Mouse (Mus musculus): Measurements from ENCODE around the gene Myd88. TPM values are rescaled to one million over a fixed set of nuclear protein-coding genes. Genes with fewer than 3 reads are reported as not detected.
"Not testable (repeated sequence)": the region's sequence is repeated elsewhere in the genome, so short reads cannot be mapped to it uniquely, and the experiment has no call there.

Gene Myd88
- polyA plus RNA-seq, 1 experiment = 27.0 TPM

DNA sequence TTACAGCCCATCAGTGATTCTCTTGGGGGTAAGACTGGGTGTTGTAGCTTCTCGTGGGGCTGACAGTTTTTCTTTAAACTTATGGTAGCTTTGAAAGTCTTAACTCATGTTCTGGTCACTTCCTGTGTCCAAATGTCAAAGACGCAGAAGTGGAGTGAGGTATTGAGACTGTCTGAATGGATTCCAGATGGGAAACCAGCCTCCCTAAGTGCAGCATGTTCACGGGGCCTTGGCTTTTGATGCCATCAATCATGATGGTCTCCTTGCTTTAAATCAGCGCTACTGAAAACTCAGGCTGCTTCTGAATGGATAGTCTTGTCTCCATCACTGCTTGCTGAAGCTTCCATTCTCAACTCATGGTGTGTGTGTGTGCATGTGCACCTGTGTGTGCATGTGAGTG, 30.0 kb upstream of the Myd88 start:
- no peaks in the 10 kb centered on the region for H3K4me1 ChIP-seq (ENCODE audit: control insufficient read depth, insufficient read depth, insufficient read length)
- no peaks in the 10 kb centered on the region for H3K36me3 ChIP-seq (ENCODE audit: control insufficient read depth, insufficient read depth, low read length)
- H3K27ac ChIP-seq (ENCODE audit: insufficient read depth, low read length) = no peak overlapping the region
- H3K4me3 ChIP-seq (ENCODE audit: extremely low read depth, insufficient read depth, insufficient read length) = no peak overlapping the region
- no peaks in the 10 kb centered on the region for H3K27me3 ChIP-seq (ENCODE audit: control insufficient read depth, insufficient read depth, low read length)
- DNase-seq (ENCODE audit: low read depth in 1 of 2, low spot score in 2 of 2) = no peak
- TF ChIP-seq CTCF (IDR thresholded peaks at IDR 0.05; ENCODE audit: extremely low read depth, insufficient read depth, insufficient read length, insufficient replicate concordance) = no peak
- TF ChIP-seq POLR2A (IDR thresholded peaks at IDR 0.05; ENCODE audit: low read depth, low read length) = no peak
- WGBS = 87% methylated on average over 4 of the region's 4 CpGs

DNA sequence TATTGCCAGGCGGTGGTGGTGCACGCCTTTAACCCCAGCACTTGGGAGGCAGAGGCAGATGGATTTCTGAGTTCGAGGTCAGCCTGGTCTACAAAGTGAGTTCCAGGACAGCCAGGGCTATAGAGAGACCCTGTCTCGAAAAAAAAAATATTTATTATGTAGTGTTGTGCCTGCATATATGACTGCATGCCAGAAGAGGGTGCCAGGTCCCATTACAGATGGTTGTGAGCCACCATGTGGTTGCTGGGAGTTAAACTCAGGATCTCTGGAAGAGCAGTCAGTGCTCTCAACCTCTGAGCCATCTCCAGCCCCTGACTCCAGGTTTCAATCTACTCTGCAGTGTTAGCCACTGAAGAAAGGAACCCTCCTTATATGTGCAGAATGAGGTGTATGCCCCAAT, 29.6 kb upstream of the Myd88 start:
- not testable (repeated sequence) for H3K36me3 ChIP-seq (ENCODE audit: control insufficient read depth, insufficient read depth, low read length); DNase-seq (ENCODE audit: low read depth in 1 of 2, low spot score in 2 of 2); H3K4me3 ChIP-seq (ENCODE audit: extremely low read depth, insufficient read depth, insufficient read length); H3K27me3 ChIP-seq (ENCODE audit: control insufficient read depth, insufficient read depth, low read length); H3K4me1 ChIP-seq (ENCODE audit: control insufficient read depth, insufficient read depth, insufficient read length); H3K27ac ChIP-seq (ENCODE audit: insufficient read depth, low read length)
- 88% methylated on average over 4 of the region's 4 CpGs for WGBS

- H3K27me3 ChIP-seq (ENCODE audit: control insufficient read depth, insufficient read depth, low read length) = no peaks in the 10 kb centered on the region
- H3K27ac ChIP-seq (ENCODE audit: insufficient read depth, low read length) = no peak overlapping the region
- 82% methylated on average over 3 of the region's 3 CpGs for WGBS
- no peak for DNase-seq (ENCODE audit: low read depth in 1 of 2, low spot score in 2 of 2)
- TF ChIP-seq POLR2A (IDR thresholded peaks at IDR 0.05; ENCODE audit: low read depth, low read length) (no peak), CTCF (IDR thresholded peaks at IDR 0.05; ENCODE audit: extremely low read depth, insufficient read depth, insufficient read length, insufficient replicate concordance) (no peak)
- H3K4me3 ChIP-seq (ENCODE audit: extremely low read depth, insufficient read depth, insufficient read length) = no peak overlapping the region
- no peaks in the 10 kb centered on the region for H3K36me3 ChIP-seq (ENCODE audit: control insufficient read depth, insufficient read depth, low read length)
- H3K4me1 ChIP-seq (ENCODE audit: control insufficient read depth, insufficient read depth, insufficient read length) = no peaks in the 10 kb centered on the region
Observed at GRCm38 (mm10) chr9:119368367-119368766, 27.2 kb upstream of the Myd88 start.

DNA sequence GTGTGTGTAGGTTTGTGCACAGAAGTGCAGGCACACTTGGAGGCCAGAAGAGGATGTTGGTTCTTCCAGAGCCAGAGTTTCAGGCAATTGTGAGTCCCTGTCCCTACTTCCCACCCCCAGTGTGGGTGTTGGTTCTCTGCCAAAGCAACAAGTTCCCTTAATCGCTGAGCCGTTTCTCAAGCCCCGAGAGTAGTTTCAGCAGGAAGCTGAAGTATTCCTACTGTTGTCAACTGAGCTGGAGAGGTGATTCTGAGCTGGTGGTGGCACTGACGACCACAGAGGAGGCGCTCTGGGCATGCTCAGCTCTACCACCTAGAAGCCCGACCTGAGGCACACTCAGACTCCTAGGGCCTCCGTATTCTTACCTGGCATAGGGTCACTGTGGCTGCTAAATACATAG, 24.1 kb upstream of the Myd88 start, which contains the start of gene Slc22a14:
Gene Slc22a14 (minus strand): TSS at position 270 of the 400 bp plus-strand sequence.
- H3K27ac ChIP-seq (ENCODE audit: insufficient read depth, low read length) = no peak within 1 kb of the TSS
- no peaks in the 10 kb centered on the region for H3K4me1 ChIP-seq (ENCODE audit: control insufficient read depth, insufficient read depth, insufficient read length)
- no peak for DNase-seq (ENCODE audit: low read depth in 1 of 2, low spot score in 2 of 2)
- H3K4me3 ChIP-seq (ENCODE audit: extremely low read depth, insufficient read depth, insufficient read length) = no peak within 1 kb of the TSS
- TF ChIP-seq POLR2A (IDR thresholded peaks at IDR 0.05; ENCODE audit: low read depth, low read length) = no peak
- no peak for TF ChIP-seq CTCF (IDR thresholded peaks at IDR 0.05; ENCODE audit: extremely low read depth, insufficient read depth, insufficient read length, insufficient replicate concordance)
- 24% methylated on average over 7 of the region's 7 CpGs for WGBS
- no peaks in the 10 kb centered on the region for H3K36me3 ChIP-seq (ENCODE audit: control insufficient read depth, insufficient read depth, low read length)
- no peaks in the 10 kb centered on the region for H3K27me3 ChIP-seq (ENCODE audit: control insufficient read depth, insufficient read depth, low read length)

GRCm38 (mm10) chr9:119363229-119363628, 22.0 kb upstream of the Myd88 start:
- Histone ChIP-seq H3K4me1 (ENCODE audit: control insufficient read depth, insufficient read depth, insufficient read length) (no peaks in the 10 kb centered on the region), H3K36me3 (ENCODE audit: control insufficient read depth, insufficient read depth, low read length) (no peaks in the 10 kb centered on the region), H3K27ac (ENCODE audit: insufficient read depth, low read length) (no peak overlapping the region), H3K4me3 (ENCODE audit: extremely low read depth, insufficient read depth, insufficient read length) (no peak overlapping the region), H3K27me3 (ENCODE audit: control insufficient read depth, insufficient read depth, low read length) (no peaks in the 10 kb centered on the region)
- TF ChIP-seq POLR2A (IDR thresholded peaks at IDR 0.05; ENCODE audit: low read depth, low read length) (no peak), CTCF (IDR thresholded peaks at IDR 0.05; ENCODE audit: extremely low read depth, insufficient read depth, insufficient read length, insufficient replicate concordance) (no peak)
- WGBS = 93% methylated on average over 12 of the region's 12 CpGs
- DNase-seq (ENCODE audit: low read depth in 1 of 2, low spot score in 2 of 2) = no peak

- H3K27me3 ChIP-seq (ENCODE audit: control insufficient read depth, insufficient read depth, low read length) = no peaks in the 10 kb centered on the region
- no peak for DNase-seq (ENCODE audit: low read depth in 1 of 2, low spot score in 2 of 2)
- no peak overlapping the region for H3K27ac ChIP-seq (ENCODE audit: insufficient read depth, low read length)
- TF ChIP-seq CTCF (IDR thresholded peaks at IDR 0.05; ENCODE audit: extremely low read depth, insufficient read depth, insufficient read length, insufficient replicate concordance) = no peak
- TF ChIP-seq POLR2A (IDR thresholded peaks at IDR 0.05; ENCODE audit: low read depth, low read length) = no peak
- no peak overlapping the region for H3K4me3 ChIP-seq (ENCODE audit: extremely low read depth, insufficient read depth, insufficient read length)
- H3K4me1 ChIP-seq (ENCODE audit: control insufficient read depth, insufficient read depth, insufficient read length) = peaks cover 3% of the 10 kb centered on the region; the same call in 1 of the 2 replicates
- no peaks in the 10 kb centered on the region for H3K36me3 ChIP-seq (ENCODE audit: control insufficient read depth, insufficient read depth, low read length)
- WGBS = 94% methylated on average over 5 of the region's 5 CpGs
Observed at GRCm38 (mm10) chr9:119361416-119361815, 20.2 kb upstream of the Myd88 start.

DNA sequence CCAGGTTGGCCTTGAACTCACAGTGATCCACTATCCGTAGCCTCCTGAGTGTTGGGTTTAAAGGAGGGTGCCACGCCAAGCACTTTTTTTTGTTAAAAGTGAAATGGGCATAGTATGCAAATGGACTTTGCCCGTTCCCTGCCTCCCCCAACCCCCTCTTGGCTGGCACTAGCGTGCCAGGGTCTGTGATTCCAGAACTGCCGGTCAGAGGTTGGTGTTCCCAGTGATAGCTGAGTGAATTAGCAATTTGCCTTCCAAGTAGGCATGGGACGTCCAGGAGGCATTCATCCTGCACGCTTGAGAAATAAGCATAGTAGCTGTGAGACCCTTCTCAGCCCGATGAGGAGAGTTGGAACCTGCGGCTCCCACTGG, 16.8 kb upstream of the Myd88 start:
- Histone ChIP-seq H3K4me3 (ENCODE audit: extremely low read depth, insufficient read depth, insufficient read length) (no peak overlapping the region), H3K27me3 (ENCODE audit: control insufficient read depth, insufficient read depth, low read length) (no peaks in the 10 kb centered on the region), H3K4me1 (ENCODE audit: control insufficient read depth, insufficient read depth, insufficient read length) (peaks cover 3% of the 10 kb centered on the region; the same call in 1 of the 2 replicates), H3K36me3 (ENCODE audit: control insufficient read depth, insufficient read depth, low read length) (no peaks in the 10 kb centered on the region), H3K27ac (ENCODE audit: insufficient read depth, low read length) (no peak overlapping the region)
- no peak for DNase-seq (ENCODE audit: low read depth in 1 of 2, low spot score in 2 of 2)
- TF ChIP-seq POLR2A (IDR thresholded peaks at IDR 0.05; ENCODE audit: low read depth, low read length) = no peak
- no peak for TF ChIP-seq CTCF (IDR thresholded peaks at IDR 0.05; ENCODE audit: extremely low read depth, insufficient read depth, insufficient read length, insufficient replicate concordance)
- 51% methylated on average over 9 of the region's 9 CpGs for WGBS
